Mouse (Mus musculus) liver, embryonic 16.5 days (tissue): ENCODE measurements around the gene Ispd. TPM values are rescaled to one million over a fixed set of nuclear protein-coding genes. Genes with fewer than 3 reads are reported as not detected.

Source experiments
- ATAC-seq: fragments of 200-750 bp; cut with Nextera tagmentation; 2 replicates; pipeline ENCODE4 v1.8.0; 2017; ENCODE audit warnings: low read depth, mild to moderate bottlenecking, moderate number of reproducible peaks, moderate library complexity
- H3K27ac ChIP-seq: fragments of 300-500 bp; sonication (generic); 2 replicates; pipeline ENCODE4 v1.5.1; 2014; ENCODE audit warnings: mild to moderate bottlenecking, low read length
- H3K27me3 ChIP-seq: fragments of 300-500 bp; sonication (generic); 2 replicates; pipeline ENCODE4 v1.6.1; 2014; ENCODE audit warnings: low read depth, low read length, mixed read lengths; ENCODE audit not compliant: control insufficient read depth, insufficient read depth
- H3K36me3 ChIP-seq: fragments of 300-500 bp; sonication (generic); 2 replicates; pipeline ENCODE4 v1.6.1; 2014; ENCODE audit warnings: mild to moderate bottlenecking; ENCODE audit not compliant: control insufficient read depth, insufficient read depth
- H3K4me1 ChIP-seq: fragments of 300-500 bp; sonication (generic); 2 replicates; pipeline ENCODE4 v1.6.1; 2014; ENCODE audit warnings: low read depth, low read length, mixed read lengths; ENCODE audit not compliant: control insufficient read depth
- H3K4me2 ChIP-seq: fragments of 300-500 bp; sonication (generic); 2 replicates; pipeline ENCODE4 v1.6.1; 2014; ENCODE audit warnings: low read depth, low read length, mixed read lengths
- H3K4me3 ChIP-seq: fragments of 300-500 bp; sonication (generic); 2 replicates; pipeline ENCODE4 v1.5.1; 2014; ENCODE audit warnings: low read depth, mild to moderate bottlenecking, low read length
- H3K9ac ChIP-seq: fragments of 300-500 bp; sonication (generic); 2 replicates; pipeline ENCODE4 v1.6.1; 2014; ENCODE audit warnings: low read depth, low read length
- H3K9me3 ChIP-seq: fragments of 300-500 bp; sonication (generic); replicated peaks from 2 replicates; pipeline ENCODE4 v1.6.1; 2016; ENCODE audit warnings: low read length; ENCODE audit not compliant: control insufficient read depth
- WGBS: fragments of 180-500 bp; shearing (Covaris S2); extraction: QIAGEN DNeasy Blood & Tissue Kit; methylation state at CpG from one replicate; pipeline ENCODE4 v1.1.7; 2014; ENCODE audit not compliant: insufficient replicate concordance; 5-methylcytosine and 5-hydroxymethylcytosine counted together
- polyA plus RNA-seq: library from polyadenylated mRNA; unstranded; fragments of >200 nt; fragmentation: Nextera tagmentation; extraction: Ambion mirVana; gene quantifications from 2 replicates; pipeline ENCODE4 v1.2.1, GENCODE M21; 2015

Gene Ispd
- polyA plus RNA-seq, 1 experiment from 2014 or later, result 1.8 TPM

DNA sequence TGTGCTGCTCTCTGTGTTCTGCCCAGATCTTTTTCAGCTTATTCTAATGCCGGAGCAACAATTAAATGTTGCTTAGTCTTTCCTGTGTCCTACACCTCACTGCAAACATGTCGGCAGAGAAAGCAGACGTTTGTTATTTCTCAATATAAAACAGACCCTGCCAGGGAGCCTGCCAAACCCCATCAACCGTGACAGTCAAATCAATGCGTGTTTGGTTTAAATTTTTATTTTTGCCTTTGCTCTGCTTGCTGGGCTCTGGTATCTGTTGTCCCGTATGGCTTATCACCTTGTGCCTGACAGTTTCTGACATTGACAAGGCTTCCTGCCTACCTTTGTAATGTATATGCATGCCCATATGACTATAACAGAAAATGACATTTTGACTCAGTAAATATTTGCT is 285.5 kb downstream of the Ispd start:
- H3K4me3 ChIP-seq, result no peak overlapping the region
- H3K27me3 ChIP-seq, result no peaks in the 10 kb centered on the region
- H3K4me1 ChIP-seq, result no peaks in the 10 kb centered on the region
- no peak overlapping the region for H3K4me2 ChIP-seq
- no peak overlapping the region for H3K27ac ChIP-seq
- H3K36me3 ChIP-seq, result no peaks in the 10 kb centered on the region
- ATAC-seq, result no peak
- H3K9ac ChIP-seq, result no peak overlapping the region
- no peaks in the 10 kb centered on the region for H3K9me3 ChIP-seq
- WGBS, result 39% methylated on average over 6 of the region's 6 CpGs

DNA sequence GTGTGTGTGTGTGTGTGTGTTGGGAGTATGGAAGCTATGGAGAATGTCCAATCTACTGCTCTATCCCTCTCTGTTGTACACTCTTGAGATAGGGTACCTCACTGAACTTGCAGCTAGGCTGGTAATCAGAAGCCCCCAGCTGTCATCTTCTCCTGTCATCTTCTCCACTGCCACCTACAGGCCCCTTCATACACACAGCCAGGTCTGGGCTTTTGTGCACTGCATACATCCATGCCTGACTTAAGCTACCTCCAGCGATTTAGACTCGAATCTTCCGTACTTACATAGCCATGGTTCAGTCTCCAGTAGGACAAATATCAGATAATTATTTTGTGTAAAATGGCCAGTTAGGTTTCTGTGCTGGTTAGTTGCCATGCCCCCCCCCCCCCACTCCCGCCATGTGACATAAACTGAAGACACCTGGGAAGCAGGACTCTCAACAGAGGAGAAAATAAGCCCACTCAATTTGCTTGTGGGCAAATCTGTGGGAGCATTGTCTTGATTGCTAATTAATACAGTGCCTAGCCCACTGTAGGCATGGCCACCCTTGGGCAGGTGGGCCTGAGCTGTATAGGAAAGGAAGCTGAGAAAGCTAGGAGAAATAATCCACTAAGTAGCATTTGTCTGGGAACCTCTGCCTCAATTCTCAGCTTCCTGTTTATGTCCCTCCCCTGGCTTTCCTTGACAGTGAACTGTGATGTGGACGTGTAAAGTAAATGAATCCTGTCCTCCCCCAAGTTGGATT is 289.1 kb downstream of the Ispd start:
- no peak for ATAC-seq
- Histone ChIP-seq H3K27me3 (no peaks in the 10 kb centered on the region), H3K27ac (no peak overlapping the region), H3K4me2 (no peak overlapping the region), H3K9me3 (no peaks in the 10 kb centered on the region), H3K4me1 (no peaks in the 10 kb centered on the region), H3K9ac (no peak overlapping the region), H3K4me3 (no peak overlapping the region), H3K36me3 (no peaks in the 10 kb centered on the region)
- 58% methylated on average over 5 of the region's 5 CpGs for WGBS

DNA sequence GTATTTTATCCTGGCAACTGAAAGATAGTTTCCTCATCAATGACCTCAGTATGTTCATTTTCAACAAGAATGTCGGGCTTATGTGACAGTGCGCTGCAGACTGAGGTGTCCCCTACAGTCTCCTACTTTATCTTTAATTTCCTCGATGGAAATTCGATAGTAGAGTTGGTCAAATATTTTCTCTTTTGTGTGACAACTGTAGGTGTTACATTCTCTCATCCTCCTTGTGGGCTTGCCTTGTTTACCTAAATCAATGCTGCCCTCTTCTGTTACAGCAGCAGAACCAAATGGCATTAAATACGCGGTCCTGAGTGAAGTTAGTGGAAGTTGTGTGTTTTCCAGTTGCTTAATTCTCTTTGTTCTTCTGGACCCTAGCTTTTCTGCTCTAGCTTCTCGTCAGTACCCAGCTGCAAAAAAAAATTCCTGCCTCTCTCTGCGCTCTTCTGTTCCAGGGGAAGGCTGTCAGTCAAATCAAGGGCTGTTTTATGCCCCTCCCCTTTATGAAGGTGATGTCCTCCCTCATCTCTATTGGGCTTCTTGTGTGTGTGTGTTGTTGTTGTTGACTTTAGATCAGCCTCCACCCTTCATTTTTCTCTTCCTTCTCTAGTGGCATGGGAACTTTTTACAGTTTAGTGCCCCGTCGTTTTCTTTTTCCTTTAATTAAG is 289.8 kb downstream of the Ispd start:
- H3K36me3 ChIP-seq, result no peaks in the 10 kb centered on the region
- no peak for ATAC-seq
- H3K9ac ChIP-seq, result no peak overlapping the region
- H3K9me3 ChIP-seq, result no peaks in the 10 kb centered on the region
- H3K4me3 ChIP-seq, result no peak overlapping the region
- no peak overlapping the region for H3K4me2 ChIP-seq
- H3K4me1 ChIP-seq, result no peaks in the 10 kb centered on the region
- WGBS, result 28% methylated on average over 10 of the region's 10 CpGs
- no peaks in the 10 kb centered on the region for H3K27me3 ChIP-seq
- no peak overlapping the region for H3K27ac ChIP-seq

- Histone ChIP-seq H3K36me3 (no peaks in the 10 kb centered on the region), H3K27ac (no peak overlapping the region), H3K9me3 (no peaks in the 10 kb centered on the region), H3K4me1 (no peaks in the 10 kb centered on the region), H3K4me3 (no peak overlapping the region), H3K4me2 (no peak overlapping the region), H3K9ac (no peak overlapping the region), H3K27me3 (no peaks in the 10 kb centered on the region)
- ATAC-seq, result no peak
- whole genome bisulfite sequencing, result 31% methylated on average over 2 of the region's 2 CpGs
Measured at GRCm38 (mm10) chr12:36674481-36674880, 293.2 kb downstream of the Ispd start.

GRCm38 (mm10) chr12:36678220-36678619 is 297.0 kb downstream of the Ispd start:
- Histone ChIP-seq H3K4me1 (no peaks in the 10 kb centered on the region), H3K36me3 (no peaks in the 10 kb centered on the region), H3K9ac (no peak overlapping the region), H3K27ac (no peak overlapping the region), H3K27me3 (no peaks in the 10 kb centered on the region), H3K9me3 (no peaks in the 10 kb centered on the region), H3K4me3 (no peak overlapping the region), H3K4me2 (no peak overlapping the region)
- ATAC-seq, result no peak
- WGBS, result 69% methylated on average over 4 of the region's 4 CpGs

GRCm38 (mm10) chr12:36680883-36681505 is 299.7 kb downstream of the Ispd start:
- H3K4me2 ChIP-seq, result no peak overlapping the region
- ATAC-seq, result no peak
- H3K36me3 ChIP-seq, result no peaks in the 10 kb centered on the region
- no peak overlapping the region for H3K9ac ChIP-seq
- H3K4me1 ChIP-seq, result no peaks in the 10 kb centered on the region
- H3K27me3 ChIP-seq, result no peaks in the 10 kb centered on the region
- H3K27ac ChIP-seq, result no peak overlapping the region
- 60% methylated on average over 2 of the region's 2 CpGs for WGBS
- H3K4me3 ChIP-seq, result no peak overlapping the region
- H3K9me3 ChIP-seq, result no peaks in the 10 kb centered on the region

DNA sequence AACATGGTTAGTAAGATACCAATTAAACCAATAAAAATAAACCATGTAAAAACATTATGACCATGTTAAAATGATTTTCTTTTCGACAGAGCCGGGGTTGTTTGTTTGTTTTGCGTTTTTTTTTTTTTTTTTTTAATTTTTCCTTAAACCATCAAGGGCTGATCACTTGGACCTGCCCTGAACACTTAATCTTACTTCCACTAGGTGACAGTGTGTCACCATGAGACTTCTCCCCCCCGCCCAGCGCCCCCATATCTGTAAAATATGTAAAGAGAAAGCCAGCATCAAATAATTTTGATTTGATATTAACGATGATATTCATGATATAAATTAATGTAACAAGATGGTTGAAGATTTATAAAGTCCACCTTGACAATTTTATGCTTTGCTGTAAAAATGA is 300.5 kb downstream of the Ispd start:
- Histone ChIP-seq H3K27ac (no peak overlapping the region), H3K4me3 (no peak overlapping the region), H3K36me3 (no peaks in the 10 kb centered on the region), H3K9ac (no peak overlapping the region), H3K4me1 (no peaks in the 10 kb centered on the region), H3K4me2 (no peak overlapping the region), H3K9me3 (no peaks in the 10 kb centered on the region), H3K27me3 (no peaks in the 10 kb centered on the region)
- ATAC-seq, result no peak
- WGBS, result 58% methylated on average over 6 of the region's 6 CpGs

GRCm38 (mm10) chr12:36694072-36694471 is 312.8 kb downstream of the Ispd start:
- 55% methylated on average over 2 of the region's 2 CpGs for WGBS
- Histone ChIP-seq H3K36me3 (no peaks in the 10 kb centered on the region), H3K9ac (no peak overlapping the region), H3K27me3 (no peaks in the 10 kb centered on the region), H3K9me3 (no peaks in the 10 kb centered on the region), H3K4me1 (no peaks in the 10 kb centered on the region), H3K27ac (no peak overlapping the region), H3K4me3 (no peak overlapping the region), H3K4me2 (no peak overlapping the region)
- no peak for ATAC-seq

DNA sequence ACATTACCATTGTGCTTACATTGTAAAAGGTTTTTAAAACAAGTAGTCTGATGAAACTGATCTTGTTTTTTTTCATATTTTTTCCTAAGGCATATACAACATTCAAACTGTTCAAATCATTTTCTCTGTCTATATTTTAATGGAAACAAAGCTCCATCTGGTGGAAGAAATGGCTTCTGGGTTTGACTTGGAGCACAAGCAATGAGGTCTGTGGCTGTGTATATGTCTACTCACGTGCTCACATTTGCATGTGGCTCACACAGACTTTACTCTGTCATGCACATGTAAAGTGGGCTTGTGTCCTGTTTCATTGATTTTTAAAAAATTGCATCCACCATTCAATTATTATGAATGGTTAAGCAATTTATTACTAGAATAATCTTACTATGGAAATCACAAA is 323.1 kb downstream of the Ispd start:
- no peak for ATAC-seq
- 50% methylated on average over 1 of the region's 1 CpGs for WGBS
- Histone ChIP-seq H3K4me1 (no peaks in the 10 kb centered on the region), H3K4me2 (no peak overlapping the region), H3K27ac (no peak overlapping the region), H3K27me3 (no peaks in the 10 kb centered on the region), H3K4me3 (no peak overlapping the region), H3K9me3 (no peaks in the 10 kb centered on the region), H3K36me3 (no peaks in the 10 kb centered on the region), H3K9ac (no peak overlapping the region)
